Mouse (Mus musculus): ENCODE results near the gene Slc25a20. TPM values are rescaled to one million over a fixed set of nuclear protein-coding genes. Genes with fewer than 3 reads are reported as not detected.

Slc25a20 gene
- 40.0 and 41.4 TPM in 2 replicates for polyA plus RNA-seq (2016; fragmentation: Nextera tagmentation; extraction: Ambion mirVana)

- H3K36me3 ChIP-seq = no peaks in the 10 kb centered on the region
- H3K4me1 ChIP-seq = peaks cover 11% of the 10 kb centered on the region
- H3K9ac ChIP-seq = peak within 1 kb of the TSS; percentile 72
- H3K27me3 ChIP-seq = no peaks in the 10 kb centered on the region
- no peak within 1 kb of the TSS for H3K27ac ChIP-seq
- WGBS = 3% methylated on average over 36 of the region's 37 CpGs
- H3K9me3 ChIP-seq (replicated peaks) = no peaks in the 10 kb centered on the region
- H3K4me3 ChIP-seq = peak within 1 kb of the TSS; percentile 65
- peak within 1 kb of the TSS; percentile 79 for H3K4me2 ChIP-seq (replicated peaks)
- peak; percentile 81 for ATAC-seq (ENCODE audit: low FRiP score)
Observed at GRCm38 (mm10) chr9:108661677-108662612, at the start of gene Slc25a20. Slc25a20 (plus strand) TSS chr9:108662088.

GRCm38 (mm10) chr9:108617301-108617700, 44.6 kb upstream of the Slc25a20 start:
- no peaks in the 10 kb centered on the region for H3K27me3 ChIP-seq
- H3K4me3 ChIP-seq = no peak overlapping the region
- no peaks in the 10 kb centered on the region for H3K9me3 ChIP-seq (replicated peaks)
- 90% methylated on average over 1 of the region's 1 CpGs for WGBS
- ATAC-seq (ENCODE audit: low FRiP score) = no peak
- H3K27ac ChIP-seq = no peak overlapping the region
- H3K4me2 ChIP-seq (replicated peaks) = no peak overlapping the region
- no peaks in the 10 kb centered on the region for H3K4me1 ChIP-seq
- H3K9ac ChIP-seq = no peak overlapping the region
- H3K36me3 ChIP-seq = peaks cover 50% of the 10 kb centered on the region

- Histone ChIP-seq H3K27me3 (no peaks in the 10 kb centered on the region), H3K27ac (no peak overlapping the region), H3K36me3 (peaks cover 14% of the 10 kb centered on the region; the same call in 1 of the 2 replicates), H3K4me1 (no peaks in the 10 kb centered on the region), H3K4me3 (no peak overlapping the region), H3K9me3 (replicated peaks) (no peaks in the 10 kb centered on the region), H3K9ac (no peak overlapping the region), H3K4me2 (replicated peaks) (no peak overlapping the region)
- WGBS = 85% methylated on average over 2 of the region's 2 CpGs
- no peak for ATAC-seq (ENCODE audit: low FRiP score)
Observed at GRCm38 (mm10) chr9:108626498-108626897, 35.4 kb upstream of the Slc25a20 start.

GRCm38 (mm10) chr9:108628141-108628540, 33.7 kb upstream of the Slc25a20 start:
- H3K27ac ChIP-seq = no peak overlapping the region
- no peak overlapping the region for H3K4me3 ChIP-seq
- no peak overlapping the region for H3K4me2 ChIP-seq (replicated peaks)
- peaks cover 14% of the 10 kb centered on the region; the same call in 1 of the 2 replicates for H3K36me3 ChIP-seq
- no peaks in the 10 kb centered on the region for H3K9me3 ChIP-seq (replicated peaks)
- 90% methylated on average over 4 of the region's 4 CpGs for WGBS
- no peak overlapping the region for H3K9ac ChIP-seq
- ATAC-seq (ENCODE audit: low FRiP score) = no peak
- no peaks in the 10 kb centered on the region for H3K27me3 ChIP-seq
- H3K4me1 ChIP-seq = no peaks in the 10 kb centered on the region

- Histone ChIP-seq H3K9me3 (replicated peaks) (no peaks in the 10 kb centered on the region), H3K4me3 (no peak overlapping the region), H3K9ac (no peak overlapping the region), H3K4me1 (no peaks in the 10 kb centered on the region), H3K27ac (no peak overlapping the region), H3K36me3 (peaks cover 8% of the 10 kb centered on the region; the same call in 1 of the 2 replicates), H3K27me3 (no peaks in the 10 kb centered on the region), H3K4me2 (replicated peaks) (no peak overlapping the region)
- 85% methylated on average over 1 of the region's 1 CpGs for WGBS
- no peak for ATAC-seq (ENCODE audit: low FRiP score)
Observed at GRCm38 (mm10) chr9:108630683-108631082, 31.2 kb upstream of the Slc25a20 start.

GRCm38 (mm10) chr9:108631631-108632256, 30.1 kb upstream of the Slc25a20 start:
- ATAC-seq (ENCODE audit: low FRiP score) = no peak
- Histone ChIP-seq H3K36me3 (0 out of 2 replicates have a peak, but pooled peaks cover 7% of the 10 kb centered on the region), H3K27ac (no peak overlapping the region), H3K4me2 (replicated peaks) (no peak overlapping the region), H3K9ac (no peak overlapping the region), H3K4me3 (no peak overlapping the region), H3K9me3 (replicated peaks) (no peaks in the 10 kb centered on the region), H3K4me1 (no peaks in the 10 kb centered on the region), H3K27me3 (no peaks in the 10 kb centered on the region)
- 95% methylated on average over 5 of the region's 5 CpGs for WGBS

- Histone ChIP-seq H3K4me2 (replicated peaks) (no peak overlapping the region), H3K4me1 (no peaks in the 10 kb centered on the region), H3K27me3 (no peaks in the 10 kb centered on the region), H3K9ac (no peak overlapping the region), H3K9me3 (replicated peaks) (no peaks in the 10 kb centered on the region), H3K4me3 (no peak overlapping the region), H3K27ac (no peak overlapping the region), H3K36me3 (0 out of 2 replicates have a peak, but pooled peaks cover 7% of the 10 kb centered on the region)
- WGBS = 90% methylated on average over 5 of the region's 5 CpGs
- ATAC-seq (ENCODE audit: low FRiP score) = no peak
Observed at GRCm38 (mm10) chr9:108632375-108632774, 29.5 kb upstream of the Slc25a20 start.

- ATAC-seq (ENCODE audit: low FRiP score) = no peak
- Histone ChIP-seq H3K4me1 (no peaks in the 10 kb centered on the region), H3K27ac (no peak overlapping the region), H3K27me3 (no peaks in the 10 kb centered on the region), H3K9me3 (replicated peaks) (no peaks in the 10 kb centered on the region), H3K4me2 (replicated peaks) (no peak overlapping the region), H3K9ac (no peak overlapping the region), H3K36me3 (0 out of 2 replicates have a peak, but pooled peaks cover 3% of the 10 kb centered on the region), H3K4me3 (no peak overlapping the region)
- 85% methylated on average over 2 of the region's 2 CpGs for WGBS
Observed at GRCm38 (mm10) chr9:108633846-108634245, 28.0 kb upstream of the Slc25a20 start.

- Histone ChIP-seq H3K4me2 (replicated peaks) (no peak overlapping the region), H3K27ac (no peak overlapping the region), H3K4me1 (no peaks in the 10 kb centered on the region), H3K27me3 (no peaks in the 10 kb centered on the region), H3K9ac (no peak overlapping the region), H3K9me3 (replicated peaks) (no peaks in the 10 kb centered on the region), H3K4me3 (no peak overlapping the region), H3K36me3 (peaks cover 11% of the 10 kb centered on the region)
- 82% methylated on average over 2 of the region's 2 CpGs for WGBS
- ATAC-seq (ENCODE audit: low FRiP score) = no peak
Observed at GRCm38 (mm10) chr9:108635415-108635814, 26.5 kb upstream of the Slc25a20 start.

- H3K4me3 ChIP-seq = no peak overlapping the region
- H3K9me3 ChIP-seq (replicated peaks) = no peaks in the 10 kb centered on the region
- H3K4me1 ChIP-seq = no peaks in the 10 kb centered on the region
- no peak overlapping the region for H3K27ac ChIP-seq
- 89% methylated on average over 2 of the region's 2 CpGs for WGBS
- H3K9ac ChIP-seq = no peak overlapping the region
- H3K27me3 ChIP-seq = no peaks in the 10 kb centered on the region
- no peak for ATAC-seq (ENCODE audit: low FRiP score)
- no peak overlapping the region for H3K4me2 ChIP-seq (replicated peaks)
- peaks cover 24% of the 10 kb centered on the region for H3K36me3 ChIP-seq
Observed at GRCm38 (mm10) chr9:108639825-108640224, 22.1 kb upstream of the Slc25a20 start.

- no peak overlapping the region for H3K27ac ChIP-seq
- H3K4me3 ChIP-seq = peak overlapping the region; percentile 99
- H3K9ac ChIP-seq = peak overlapping the region; percentile 92
- H3K4me2 ChIP-seq (replicated peaks) = peak overlapping the region; percentile 94
- no peaks in the 10 kb centered on the region for H3K9me3 ChIP-seq (replicated peaks)
- 0 out of 2 replicates have a peak, but pooled peaks cover 4% of the 10 kb centered on the region for H3K36me3 ChIP-seq
- peaks cover 15% of the 10 kb centered on the region for H3K4me1 ChIP-seq
- 45% methylated on average over 10 of the region's 10 CpGs for WGBS
- ATAC-seq (ENCODE audit: low FRiP score) = no peak
- no peaks in the 10 kb centered on the region for H3K27me3 ChIP-seq
Observed at GRCm38 (mm10) chr9:108648166-108648565, 13.7 kb upstream of the Slc25a20 start.
